Mouse (Mus musculus): ENCODE measurements at regions not wholly inside any gene's neighbourhood (a gene's known extent, or its start where the extent isn't known, plus 50 kb on each side); places are given as distances from the start of the nearest gene placed in this dataset.

DNA sequence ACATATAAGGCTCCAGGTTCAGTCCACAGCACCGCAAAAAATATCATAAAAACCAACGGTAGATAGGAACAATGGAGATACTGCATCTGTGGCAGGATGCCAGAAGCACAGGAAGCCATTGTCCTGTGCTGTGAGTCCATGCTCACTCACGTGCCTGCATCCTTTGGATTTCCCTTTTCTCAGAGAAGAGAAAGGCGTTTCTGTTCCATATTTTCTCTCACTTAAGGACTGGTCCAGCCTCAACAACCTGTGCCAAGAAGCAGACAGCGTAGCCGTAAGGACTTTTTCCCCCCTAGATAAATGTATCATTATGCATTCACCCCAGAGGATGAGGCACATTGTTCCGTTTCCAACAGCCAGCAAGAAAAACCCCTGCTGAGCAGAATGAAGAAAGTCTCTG, 360.0 kb upstream of the Jarid2 start:
- TF ChIP-seq POLR2A (IDR thresholded peaks at IDR 0.05; ENCODE audit: borderline replicate concordance, extremely low read depth, insufficient read depth, insufficient read length, poor library complexity, severe bottlenecking), result no peak
- no peak for TF ChIP-seq CTCF (IDR thresholded peaks at IDR 0.05; ENCODE audit: borderline replicate concordance, extremely low read depth, insufficient read depth, insufficient read length)

Data from brain, embryonic 14.5 days (tissue).